Mouse (Mus musculus): ENCODE measurements around the gene Olfr815. TPM values are rescaled to one million over a fixed set of nuclear protein-coding genes. Genes with fewer than 3 reads are reported as not detected.
"Not testable (repeated sequence)": the region's sequence is repeated elsewhere in the genome, so short reads cannot be mapped to it uniquely, and the experiment has no call there.

Gene Olfr815
- not detected for total RNA-seq (2021)
- long read RNA-seq, experiment 1: 0 reads
- long read RNA-seq, experiment 2: 0 reads

DNA sequence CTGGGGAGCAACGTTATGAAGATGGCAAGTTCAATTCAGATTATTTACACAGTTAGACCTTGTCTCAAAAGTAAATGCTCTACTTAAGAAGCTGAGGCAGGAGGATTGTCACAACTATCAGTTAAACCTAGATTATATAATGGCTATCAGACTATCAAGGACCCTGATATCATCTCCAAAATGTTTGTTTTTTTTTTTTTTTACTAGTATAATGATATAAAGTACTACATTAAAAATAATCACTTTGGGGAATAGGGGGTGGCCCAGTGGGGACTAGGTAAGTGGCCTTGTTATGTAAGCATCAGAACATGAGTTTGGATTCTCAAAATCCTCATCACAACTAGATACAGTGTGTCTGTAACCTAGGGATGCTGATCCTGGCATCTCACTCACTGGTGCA, at the start of gene Olfr815:
Gene Olfr815, minus strand, starts transcription at position 101 of the 400 bp plus-strand sequence.
- not testable (repeated sequence) for DNase-seq (ENCODE audit: low spot score)

DNA sequence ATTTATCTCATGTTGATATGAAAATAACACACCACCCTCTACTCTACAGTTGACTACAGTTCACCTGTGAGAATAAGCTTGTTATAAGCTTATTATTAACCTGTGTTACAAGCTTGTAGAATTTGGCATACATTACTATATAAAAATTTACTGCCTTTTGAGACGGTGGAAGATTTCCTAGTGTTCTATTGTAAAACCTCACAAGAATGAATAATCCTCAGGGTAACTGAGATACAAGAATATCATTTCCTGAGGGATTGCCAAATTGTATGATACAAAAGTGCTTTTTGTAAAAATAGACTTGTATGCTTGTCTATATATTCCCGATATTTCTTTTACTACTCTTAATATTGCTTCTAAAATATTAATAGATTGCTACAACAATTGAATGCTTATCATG, 43.3 kb upstream of the Olfr815 start, which contains the start of gene Olfr818:
Gene Olfr818, minus strand, starts transcription at position 101 of the 400 bp plus-strand sequence.
- DNase-seq (ENCODE audit: low spot score): no peak

DNA sequence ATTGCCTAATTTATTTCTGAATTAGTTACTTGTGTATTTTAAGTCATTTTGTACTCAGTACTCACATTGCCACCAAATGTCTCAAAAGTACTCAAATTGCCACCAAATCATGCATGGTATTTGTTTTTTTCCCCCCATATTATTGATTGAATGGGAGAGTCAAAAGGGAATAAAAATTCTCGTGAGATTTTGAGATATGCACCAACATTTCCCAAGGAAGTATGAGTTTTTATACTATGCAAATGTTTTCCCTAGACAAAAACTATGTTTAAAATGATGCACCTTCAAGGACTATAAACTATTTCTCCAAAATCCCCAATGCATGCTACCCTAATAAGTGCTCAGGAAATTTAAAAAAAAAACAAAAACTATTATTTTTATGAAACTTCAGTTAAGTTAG, 9.8 kb upstream of the Olfr815 start, which contains the start of gene Olfr816:
Gene Olfr816, minus strand, starts transcription at position 101 of the 400 bp plus-strand sequence.
- no peak for DNase-seq (ENCODE audit: low spot score)

GRCm38 (mm10) chr10:129885934-129886333, 19.7 kb downstream of the Olfr815 start:
- no peak for DNase-seq (ENCODE audit: low spot score)

DNA sequence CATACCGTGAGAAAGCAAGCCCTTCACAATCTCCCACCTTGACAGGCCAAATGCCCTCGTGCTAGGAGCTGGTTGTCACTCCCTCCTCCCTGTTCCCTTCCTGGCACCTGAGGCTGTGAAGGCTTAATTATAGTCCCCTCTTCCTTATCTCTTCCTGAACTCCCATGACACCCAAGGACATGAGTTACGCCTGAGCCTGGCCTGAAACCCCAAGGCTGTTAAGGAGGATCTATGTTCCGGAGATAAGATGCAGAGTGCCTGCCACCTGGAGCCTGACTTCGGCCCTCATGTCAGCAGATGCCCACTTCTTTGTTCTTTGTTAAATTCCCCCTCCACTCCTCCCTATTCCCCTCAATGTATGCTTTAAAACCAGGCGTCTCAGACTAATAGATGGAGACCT, 20.2 kb downstream of the Olfr815 start:
- not testable (repeated sequence) for DNase-seq (ENCODE audit: low spot score)

DNA sequence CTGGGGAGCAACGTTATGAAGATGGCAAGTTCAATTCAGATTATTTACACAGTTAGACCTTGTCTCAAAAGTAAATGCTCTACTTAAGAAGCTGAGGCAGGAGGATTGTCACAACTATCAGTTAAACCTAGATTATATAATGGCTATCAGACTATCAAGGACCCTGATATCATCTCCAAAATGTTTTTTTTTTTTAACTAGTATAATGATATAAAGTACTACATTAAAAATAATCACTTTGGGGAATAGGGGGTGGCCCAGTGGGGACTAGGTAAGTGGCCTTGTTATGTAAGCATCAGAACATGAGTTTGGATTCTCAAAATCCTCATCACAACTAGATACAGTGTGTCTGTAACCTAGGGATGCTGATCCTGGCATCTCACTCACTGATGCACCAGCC, 25.9 kb downstream of the Olfr815 start, which contains the start of gene Olfr814:
Gene Olfr814, minus strand, starts transcription at position 101 of the 400 bp plus-strand sequence.
- not testable (repeated sequence) for DNase-seq (ENCODE audit: low spot score)

GRCm38 (mm10) chr10:129855067-129855466, 50.6 kb downstream of the Olfr815 start, which contains the start of gene Olfr813:
TSS of gene Olfr813 (plus strand) at chr10:129855367.
- no peak for DNase-seq (ENCODE audit: low spot score)

Other genes with a start within 250 kb of the Olfr815 start
- gene Olfr800, start 248.2 kb downstream of the Olfr815 start, total RNA-seq (2021): not detected
- gene Olfr801, start 232.0 kb downstream of the Olfr815 start, total RNA-seq (2021): not detected
- not detected for gene Olfr802, start 217.7 kb downstream of the Olfr815 start, total RNA-seq (2021)
- gene Olfr803, start 211.6 kb downstream of the Olfr815 start, total RNA-seq (2021): not detected
- not detected for gene Olfr804, start 202.7 kb downstream of the Olfr815 start, total RNA-seq (2021)
- gene Olfr805, start 176.5 kb downstream of the Olfr815 start, total RNA-seq (2021): not detected
- not detected for gene Olfr806, start 163.9 kb downstream of the Olfr815 start, total RNA-seq (2021)
- not detected for gene Olfr807, start 148.1 kb downstream of the Olfr815 start, total RNA-seq (2021)
- not detected for gene Olfr808, start 140.4 kb downstream of the Olfr815 start, total RNA-seq (2021)
- not detected for gene Olfr809, start 131.2 kb downstream of the Olfr815 start, total RNA-seq (2021)
- gene Olfr810, start 111.0 kb downstream of the Olfr815 start, total RNA-seq (2021): not detected
- not detected for gene Olfr811, start 101.5 kb downstream of the Olfr815 start, total RNA-seq (2021)
- gene Olfr812, start 59.8 kb downstream of the Olfr815 start, total RNA-seq (2021): not detected
- gene Olfr813, start 50.5 kb downstream of the Olfr815 start, total RNA-seq (2021): not detected
- not detected for gene Olfr814, start 26.0 kb downstream of the Olfr815 start, total RNA-seq (2021)
- gene Olfr816, start 9.7 kb upstream of the Olfr815 start, total RNA-seq (2021): not detected
- not detected for gene Olfr818, start 43.2 kb upstream of the Olfr815 start, total RNA-seq (2021)
- gene Olfr819, start 61.4 kb upstream of the Olfr815 start, total RNA-seq (2021): not detected
- gene Olfr247, start 70.3 kb upstream of the Olfr815 start, total RNA-seq (2021): not detected
- not detected for gene Gm10310, start 79.2 kb upstream of the Olfr815 start, total RNA-seq (2021)
- gene Olfr820, start 106.8 kb upstream of the Olfr815 start, total RNA-seq (2021): not detected
- gene Olfr821, start 124.5 kb upstream of the Olfr815 start, total RNA-seq (2021): not detected
- gene Olfr822, start 165.3 kb upstream of the Olfr815 start, total RNA-seq (2021): not detected
- gene Olfr823, start 209.5 kb upstream of the Olfr815 start, total RNA-seq (2021): not detected
- gene Olfr824, start 224.1 kb upstream of the Olfr815 start, total RNA-seq (2021): not detected

All from gastrocnemius, adult 18-20 months (tissue).